Mouse (Mus musculus) fat pad, adult 2 months (tissue): Measurements from ENCODE around the gene Arap1.

ENCODE experiments used
- DNase-seq: peaks from one replicate; pipeline ENCODE4 v3.0.0-alpha.2; 2011; ENCODE audit warnings: low read depth, low spot score; ENCODE audit errors: extremely low read depth

The Arap1 gene

DNA sequence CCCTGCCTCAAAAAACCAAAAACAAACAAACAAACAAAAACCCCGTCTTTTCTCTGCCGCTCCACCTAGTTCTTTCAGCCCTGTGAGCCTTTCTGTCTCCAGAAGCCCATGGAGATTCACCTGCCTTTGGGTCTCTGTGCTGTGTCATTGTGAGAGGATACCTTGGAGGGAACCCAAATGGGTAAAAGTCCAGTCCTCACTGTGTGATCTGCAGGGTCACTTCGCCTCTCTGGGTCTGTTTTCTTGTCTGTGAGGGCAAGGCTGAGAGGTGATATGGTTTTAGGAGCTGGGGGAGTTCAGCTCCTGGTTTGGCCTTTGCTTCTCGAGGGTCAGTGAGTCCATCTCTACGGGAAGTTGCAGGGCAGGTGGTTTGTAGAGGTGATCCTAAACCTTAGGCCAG, 21.9 kb upstream of the Arap1 start:
- DNase-seq, result no peak

DNA sequence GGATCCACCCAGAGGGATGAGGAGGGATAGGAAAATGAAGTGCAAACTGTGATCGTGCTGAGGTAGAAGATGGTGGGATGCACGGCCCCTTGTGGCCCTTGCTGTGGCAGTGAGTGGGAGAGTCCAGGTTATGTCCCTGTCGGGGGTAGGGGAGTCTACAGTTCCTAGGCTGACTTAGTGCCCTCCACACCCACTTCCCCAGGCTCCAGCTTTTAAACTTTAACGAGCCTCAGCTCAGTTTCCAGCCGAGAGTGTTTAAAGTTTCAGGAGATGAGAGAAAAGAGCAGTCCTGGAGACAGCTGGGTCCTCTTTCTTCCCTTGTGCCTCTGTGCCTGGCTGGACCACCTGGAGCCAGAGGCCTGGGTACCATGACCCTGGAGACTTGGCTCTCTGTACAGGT, 20.6 kb upstream of the Arap1 start:
- no peak for DNase-seq

DNA sequence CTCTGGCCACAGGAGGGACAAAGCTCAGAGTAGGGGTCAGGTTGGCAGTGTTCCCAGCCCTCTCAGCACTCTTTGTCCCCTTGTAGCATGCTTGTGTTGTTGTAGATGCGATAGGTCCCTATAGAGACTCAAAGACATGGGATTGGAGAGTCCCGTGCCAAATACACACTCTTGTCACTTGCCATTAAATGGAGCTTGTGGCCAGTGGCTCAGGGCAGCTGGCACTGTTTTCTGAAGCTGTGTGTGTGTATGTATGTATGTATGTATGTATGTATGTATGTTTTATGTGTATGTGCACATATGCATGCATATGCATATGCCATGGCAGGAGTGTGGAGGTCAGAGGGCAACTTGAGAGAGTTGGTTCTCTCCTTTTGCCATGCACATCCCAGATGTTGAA, 20.1 kb upstream of the Arap1 start:
- no peak for DNase-seq

DNA sequence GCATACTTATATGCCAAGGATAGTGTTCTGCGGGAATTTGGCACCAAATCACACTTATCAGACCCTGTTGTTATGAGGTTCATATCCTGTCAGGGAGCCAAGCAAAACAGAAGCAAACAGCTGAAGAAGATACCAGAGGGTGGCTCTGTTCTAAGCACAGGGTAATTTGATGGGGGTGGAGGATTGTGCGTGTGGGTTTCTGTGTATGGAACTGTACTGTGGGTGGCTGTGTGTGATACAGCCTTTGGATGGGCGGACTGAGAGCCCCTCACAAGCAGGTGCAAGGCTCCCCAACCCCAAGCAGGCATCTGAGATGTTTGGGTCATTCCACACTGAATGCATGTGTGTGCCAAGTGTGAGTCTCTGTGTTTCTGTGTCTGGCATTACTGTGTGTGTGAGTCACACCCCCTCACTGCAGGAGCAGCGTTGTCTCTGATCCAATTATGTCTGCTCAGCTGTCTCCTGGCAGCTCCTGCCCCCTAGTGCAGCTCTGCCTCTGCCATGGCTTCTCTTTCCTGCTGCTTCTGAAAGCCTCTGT, 19.2 kb upstream of the Arap1 start:
- DNase-seq, result no peak

DNA sequence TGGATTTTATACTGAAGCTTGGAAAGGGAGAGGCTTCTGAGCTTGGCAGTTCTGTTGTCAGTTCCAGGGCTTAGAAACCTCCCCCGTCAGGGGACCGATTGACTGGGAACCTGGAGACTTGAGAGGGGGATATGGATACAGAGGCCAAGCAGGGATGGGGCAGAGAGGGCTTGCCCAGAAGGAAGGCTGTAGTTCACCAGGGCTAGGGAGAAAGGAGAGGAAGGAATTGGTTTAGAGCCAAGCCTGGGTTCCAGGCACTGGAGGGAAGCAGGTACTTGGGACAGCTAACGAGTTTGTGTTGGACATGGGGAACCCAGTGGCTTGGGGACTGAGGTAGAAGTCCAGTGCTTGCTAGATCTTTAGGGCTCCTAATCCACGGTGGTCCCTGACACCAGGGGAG, 18.3 kb upstream of the Arap1 start:
- no peak for DNase-seq

DNA sequence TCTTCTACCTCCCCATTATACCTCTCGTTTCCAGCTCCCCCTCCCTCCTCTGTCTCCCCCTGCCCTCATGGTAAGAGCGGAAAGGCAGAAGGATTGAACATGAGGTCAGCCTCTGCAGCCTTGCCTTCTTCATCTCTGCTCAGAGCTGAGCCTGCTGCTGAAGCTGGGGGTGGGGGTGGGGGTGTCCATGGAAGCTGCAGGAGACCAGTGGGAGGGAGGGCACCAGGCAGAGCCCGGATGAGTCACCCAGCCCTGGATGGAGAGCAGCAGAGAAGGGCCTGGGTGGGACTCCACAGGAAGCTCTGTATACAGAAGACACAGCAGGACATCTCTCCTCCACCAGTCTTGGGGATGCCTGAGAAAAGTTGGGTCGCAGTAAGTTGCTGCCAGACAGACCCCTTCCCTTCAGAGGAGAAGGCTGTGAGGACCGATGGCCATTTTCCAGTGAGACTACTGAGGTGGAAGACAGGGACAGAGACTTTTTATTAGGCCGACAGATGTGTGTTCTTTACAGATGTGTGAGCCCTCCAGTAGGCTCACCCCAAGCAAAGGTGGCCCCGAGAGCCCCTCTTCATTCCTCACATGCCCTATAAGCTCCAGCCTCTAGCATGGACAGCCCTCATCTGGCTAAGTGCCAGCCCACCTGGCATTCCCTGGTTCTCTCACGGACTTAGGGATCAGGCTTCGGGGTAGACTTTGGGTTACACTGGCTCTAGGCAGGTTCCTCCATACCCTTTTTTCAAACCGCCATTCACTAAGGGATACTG, 17.6 kb upstream of the Arap1 start:
- no peak for DNase-seq

DNA sequence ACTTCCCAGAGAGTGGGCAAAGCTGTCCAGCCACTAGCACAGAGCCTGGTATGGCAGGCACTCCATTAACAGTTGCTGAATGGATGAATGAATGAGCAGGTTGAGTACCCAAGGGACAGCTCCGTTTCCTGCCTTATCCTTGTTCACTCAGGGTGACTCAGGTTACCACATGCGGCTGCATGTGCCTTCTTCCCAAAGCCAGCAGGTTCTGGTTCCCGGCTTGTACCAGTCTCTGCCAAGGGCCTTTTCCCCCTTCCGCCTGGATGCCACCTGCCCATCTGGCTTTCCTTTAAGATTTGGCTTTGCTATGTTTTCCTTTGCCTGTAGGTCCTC, 17.1 kb upstream of the Arap1 start:
- no peak for DNase-seq

DNA sequence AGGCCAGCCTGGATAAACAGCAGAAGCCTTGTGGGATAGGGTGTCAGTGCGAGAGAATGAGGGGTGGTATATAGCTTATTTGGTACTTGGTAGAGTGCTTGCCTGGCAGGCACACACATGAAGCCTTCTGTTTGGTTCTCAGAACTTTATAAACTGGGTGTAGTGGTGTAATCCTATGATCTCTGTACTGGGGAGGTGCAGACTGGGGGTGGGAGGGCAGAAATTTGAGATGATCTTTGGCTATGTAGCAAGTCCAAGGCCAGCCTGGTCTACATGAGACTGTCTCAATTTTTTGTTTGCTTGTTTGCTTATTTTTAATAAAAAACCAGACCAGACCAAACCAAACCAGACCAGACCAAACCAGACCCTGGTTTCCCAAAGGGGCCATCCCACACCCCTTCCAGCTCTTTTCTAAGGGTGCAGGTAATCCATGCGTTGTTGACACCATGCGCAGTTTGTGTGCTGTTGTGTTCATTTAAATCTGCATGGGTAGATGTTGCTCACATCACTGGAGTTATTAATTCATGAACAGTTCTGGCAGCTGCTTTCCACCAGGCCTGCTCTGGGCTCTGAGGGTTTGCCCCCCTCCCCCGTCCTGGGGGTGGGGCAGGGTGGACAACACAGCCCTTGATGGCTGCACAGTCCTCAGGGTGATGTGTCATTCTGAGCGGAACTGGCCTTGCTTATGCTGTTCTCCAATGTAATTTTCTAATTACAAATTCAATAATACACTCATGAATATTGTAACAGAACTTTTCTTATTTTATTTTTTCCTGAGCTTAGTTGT, 15.6 kb upstream of the Arap1 start:
- no peak for DNase-seq

DNA sequence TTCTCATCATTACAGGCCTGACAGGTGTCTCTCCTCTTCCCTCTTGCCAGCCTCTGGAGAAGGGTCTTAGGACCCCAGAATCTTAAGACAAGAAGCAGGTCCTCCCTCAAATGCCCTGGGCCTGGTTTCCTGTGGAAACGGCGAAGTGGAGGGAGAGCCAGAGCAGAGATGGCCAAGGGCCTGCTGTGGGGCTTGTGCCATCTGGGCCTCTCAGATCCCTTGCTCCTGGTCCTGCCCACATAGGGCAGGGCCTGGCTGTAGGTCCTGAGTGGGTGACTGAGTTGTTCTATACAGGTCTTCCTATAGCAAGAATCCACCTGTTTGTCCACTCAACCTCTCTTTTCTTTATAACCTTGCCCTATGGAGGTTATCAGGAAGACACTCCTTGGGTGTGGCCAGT, 12.6 kb upstream of the Arap1 start:
- no peak for DNase-seq

DNA sequence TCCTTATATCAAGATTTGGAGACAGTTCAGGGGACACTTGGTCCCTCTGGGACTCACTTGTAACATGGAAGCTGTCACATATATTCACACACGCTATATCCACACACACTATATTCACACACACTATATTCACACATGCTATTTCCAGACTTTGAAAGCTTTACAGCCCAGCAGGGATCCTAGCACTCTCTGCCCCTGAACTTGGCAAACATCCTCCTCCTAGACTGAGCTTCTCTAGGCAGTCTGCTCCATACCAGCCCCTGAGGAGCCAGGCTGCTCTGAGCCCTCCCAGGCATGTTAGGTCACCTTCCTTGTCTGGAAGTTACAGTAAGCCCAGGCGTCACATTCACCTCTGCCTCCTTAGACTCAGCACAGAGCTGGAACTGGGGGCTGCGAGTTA, 11.2 kb upstream of the Arap1 start:
- no peak for DNase-seq

DNA sequence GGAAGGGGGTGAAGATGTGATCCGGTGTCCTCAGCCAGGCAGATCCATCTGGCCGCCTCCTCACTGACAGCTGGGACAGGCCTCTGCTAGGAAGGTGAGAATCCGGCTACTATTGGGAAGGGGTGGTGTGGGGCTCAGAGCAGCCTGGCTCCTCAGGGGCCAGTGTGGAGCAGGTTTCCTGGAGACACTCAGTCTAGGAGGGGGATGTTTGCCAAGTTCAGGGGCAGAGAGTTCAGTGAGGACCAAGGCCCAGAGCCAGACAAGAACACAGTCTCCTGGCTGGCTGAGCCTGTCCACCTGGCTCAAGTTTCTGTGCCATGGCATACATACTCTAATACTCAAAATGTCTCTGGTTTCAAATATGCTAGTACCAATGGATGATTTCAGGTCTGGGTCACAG, 10.5 kb upstream of the Arap1 start:
- no peak for DNase-seq

DNA sequence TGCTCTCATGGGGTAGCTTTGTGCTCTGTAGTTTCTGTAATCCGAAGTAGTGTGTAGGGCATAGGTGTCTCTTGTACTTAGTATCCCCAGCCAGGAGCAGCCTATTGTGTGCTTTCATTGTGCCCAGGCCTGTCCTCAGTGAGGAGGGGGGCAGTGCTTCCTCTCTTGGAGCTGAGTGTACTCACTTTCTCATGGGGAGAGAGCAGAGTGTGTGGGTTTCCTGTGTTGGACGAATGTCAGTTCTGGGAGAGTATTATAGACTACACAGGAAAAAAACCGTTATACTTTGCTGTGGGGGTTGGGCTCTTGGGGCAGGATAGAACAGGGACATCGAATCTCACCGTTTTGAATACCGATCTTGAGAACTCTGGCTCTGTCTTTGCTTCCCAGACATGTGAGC, 6.5 kb upstream of the Arap1 start:
- no peak for DNase-seq

DNA sequence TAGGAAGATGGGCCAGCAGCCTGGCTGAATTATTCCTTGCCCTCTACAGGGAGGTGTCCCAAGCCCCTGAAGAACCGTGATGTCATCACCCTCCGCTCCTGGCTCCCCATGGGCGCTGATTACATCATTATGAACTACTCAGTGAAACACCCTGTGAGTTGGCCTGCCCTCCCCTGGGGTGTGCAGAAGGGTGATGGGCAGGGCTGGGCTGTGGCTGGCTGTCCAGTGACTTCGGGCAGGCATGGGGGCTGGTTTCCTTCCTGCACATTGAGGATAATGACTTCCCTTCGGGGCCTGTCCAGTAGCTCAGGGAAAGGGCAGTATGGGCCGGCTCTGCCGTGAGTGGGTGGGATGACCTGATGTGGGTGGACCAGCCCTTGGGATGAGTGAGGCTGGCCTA, 4.7 kb upstream of the Arap1 start:
- DNase-seq, result no peak

DNA sequence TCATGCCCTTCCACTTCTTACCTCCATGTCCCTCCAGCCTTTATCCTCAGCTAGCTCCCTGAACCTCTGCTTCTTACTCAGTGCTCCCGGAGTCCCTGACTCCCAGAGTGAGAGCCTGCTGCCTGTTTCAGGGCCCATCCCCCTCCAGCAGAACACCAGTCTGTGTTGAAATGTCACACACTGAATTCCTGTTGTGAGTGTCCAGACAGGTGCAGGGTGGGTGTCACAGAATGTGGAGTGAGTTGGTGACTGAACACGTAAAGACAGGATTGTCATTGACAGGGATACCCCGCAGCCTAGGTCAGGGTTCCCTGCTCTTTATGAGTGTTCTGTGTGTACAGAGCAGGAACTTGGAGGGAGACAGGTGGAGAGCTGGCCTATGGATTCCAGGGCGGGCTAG, 3.0 kb upstream of the Arap1 start:
- no peak for DNase-seq

DNA sequence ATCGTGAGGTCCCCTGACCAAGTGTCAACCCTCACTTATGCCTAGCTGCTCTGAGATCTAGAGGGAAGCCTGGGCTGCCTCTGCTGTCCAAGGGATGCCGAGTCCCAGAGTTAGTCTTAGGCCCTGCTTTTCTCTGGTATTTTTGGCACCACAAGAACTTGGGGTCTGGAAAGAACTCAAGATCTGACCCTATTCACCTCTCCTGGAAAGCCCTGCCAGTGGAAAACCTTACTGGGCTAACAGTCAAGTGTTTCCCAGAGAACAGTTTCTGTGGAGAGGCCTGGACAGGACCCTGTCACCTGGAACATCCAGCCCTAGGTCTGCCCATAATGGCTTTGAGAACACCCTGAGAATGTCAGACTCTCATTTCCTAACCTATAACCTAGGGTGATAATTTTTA, 876 bp upstream of the Arap1 start:
- DNase-seq, result no peak

DNA sequence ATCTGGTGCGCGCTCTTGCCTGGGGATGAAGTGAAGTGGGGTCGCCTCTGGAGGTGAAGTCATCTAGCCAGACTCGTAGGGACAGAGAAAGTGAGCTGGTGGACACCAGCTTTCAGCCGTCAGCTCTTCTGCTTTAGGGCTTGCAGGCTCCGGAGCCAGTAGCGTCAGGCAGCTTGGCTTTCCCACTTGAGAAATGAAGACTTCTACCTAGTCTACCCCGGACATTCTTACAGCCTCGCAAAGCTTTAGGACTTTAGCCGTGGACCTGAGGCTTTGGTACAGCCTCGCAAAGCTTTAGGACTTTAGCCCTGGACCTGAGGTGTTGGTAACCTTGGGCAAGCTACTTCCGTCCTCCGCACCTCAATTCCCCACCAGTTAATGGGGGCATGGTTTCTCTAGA, 445 bp downstream of the Arap1 start:
- DNase-seq, result no peak

DNA sequence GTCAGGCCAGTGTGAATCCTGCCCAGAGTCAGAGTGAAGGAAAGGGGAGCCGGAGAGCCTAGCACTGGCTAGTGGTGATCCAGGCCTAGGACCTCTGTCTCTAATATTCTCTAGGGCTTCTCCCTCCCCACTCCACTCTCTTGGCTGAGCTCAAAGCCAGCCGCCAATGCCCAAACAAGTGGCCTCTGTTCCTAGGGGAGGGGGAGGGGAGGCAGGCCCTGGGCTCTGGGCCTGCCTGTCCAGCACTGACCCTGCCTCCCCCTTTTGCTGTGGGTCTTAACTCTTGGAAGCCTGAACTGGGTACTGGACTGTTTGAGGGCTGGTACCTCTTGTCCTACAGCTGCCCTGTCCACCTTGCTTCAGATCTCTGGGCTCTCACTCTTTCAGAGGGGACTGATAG, 2.0 kb downstream of the Arap1 start:
- DNase-seq, result no peak

DNA sequence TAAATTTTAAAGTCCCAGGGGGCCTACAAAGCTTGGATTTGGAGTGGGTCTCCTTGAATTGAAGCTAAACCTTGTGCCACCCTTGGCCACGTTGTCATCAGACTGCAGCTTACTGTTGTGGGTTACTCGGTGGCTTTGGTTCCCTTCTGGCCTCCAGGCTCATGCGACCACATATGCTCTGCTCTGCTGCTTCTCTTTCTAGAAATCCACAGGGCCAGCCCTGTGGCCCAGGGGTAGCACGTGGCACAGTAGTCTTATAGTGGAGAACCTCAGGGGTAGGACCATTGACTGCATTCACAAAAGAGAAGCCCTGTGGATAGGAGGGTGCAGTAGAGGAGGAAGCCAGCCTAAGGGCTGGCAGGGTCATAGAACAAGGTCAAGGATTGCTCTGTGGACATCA, 4.5 kb downstream of the Arap1 start:
- no peak for DNase-seq

DNA sequence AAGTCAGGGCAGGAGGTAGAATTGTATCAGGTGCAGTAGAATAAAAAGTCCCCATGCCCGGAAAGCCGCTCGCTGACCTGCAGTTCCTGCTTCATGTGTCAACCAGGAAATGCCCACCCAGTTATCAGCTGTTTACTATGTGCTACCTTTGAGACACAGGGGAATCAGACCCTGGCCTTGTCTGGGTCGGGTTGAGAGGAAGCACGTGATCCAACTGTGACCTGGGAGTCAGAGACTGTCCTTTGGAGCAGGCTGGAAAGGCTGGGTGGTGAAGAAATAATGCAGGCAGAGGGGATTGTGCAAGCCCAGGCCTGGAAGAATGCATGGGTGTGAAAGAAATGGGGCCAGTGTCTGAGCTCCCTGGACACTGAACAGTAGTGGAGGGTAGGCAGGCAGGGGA, 6.6 kb downstream of the Arap1 start:
- no peak for DNase-seq

DNA sequence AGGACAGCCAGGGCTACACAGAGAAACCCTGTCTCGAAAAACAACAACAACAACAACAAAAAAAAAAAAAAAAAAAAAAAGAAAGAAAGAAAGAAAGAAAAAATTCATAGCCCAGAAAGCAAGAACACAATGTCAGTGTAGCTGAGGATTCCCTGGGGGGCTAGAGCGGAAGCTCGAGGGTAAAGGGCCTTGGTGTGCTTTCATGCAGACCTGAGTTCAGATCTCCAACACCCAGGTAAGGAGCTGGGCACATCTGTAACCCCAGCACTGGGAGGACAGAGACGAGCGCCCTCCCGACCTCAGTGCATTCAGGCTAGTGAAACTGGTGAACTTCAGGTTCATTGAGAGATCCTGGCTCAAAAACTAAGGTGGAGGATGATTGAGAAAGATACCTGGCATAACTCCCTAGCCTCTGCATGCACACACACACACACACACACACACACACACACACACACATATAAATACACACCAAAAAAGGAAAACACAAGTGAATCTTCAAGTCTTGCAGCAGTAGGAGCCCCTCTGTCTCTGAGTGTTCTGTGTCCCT, 7.8 kb downstream of the Arap1 start:
- no peak for DNase-seq

DNA sequence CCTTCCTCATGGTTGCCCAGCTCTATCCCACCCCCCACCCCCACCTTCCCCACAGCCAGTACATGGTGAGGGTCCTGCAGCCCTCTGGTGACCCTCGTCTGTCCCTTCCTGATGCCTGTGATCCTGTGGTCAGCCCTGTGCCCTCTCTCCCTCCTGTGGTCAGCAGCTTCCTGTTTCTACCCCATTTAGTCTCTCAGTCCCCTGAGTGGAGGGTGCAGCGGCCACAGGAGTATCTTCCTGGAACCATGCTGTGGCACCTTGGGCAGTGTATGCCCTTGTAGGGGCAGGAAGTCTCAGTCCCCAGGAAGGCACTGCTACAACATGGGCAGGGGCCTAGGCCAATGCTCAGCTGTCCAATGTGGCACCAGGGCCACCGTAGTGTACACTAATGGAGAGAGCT, 9.0 kb downstream of the Arap1 start:
- DNase-seq, result no peak

DNA sequence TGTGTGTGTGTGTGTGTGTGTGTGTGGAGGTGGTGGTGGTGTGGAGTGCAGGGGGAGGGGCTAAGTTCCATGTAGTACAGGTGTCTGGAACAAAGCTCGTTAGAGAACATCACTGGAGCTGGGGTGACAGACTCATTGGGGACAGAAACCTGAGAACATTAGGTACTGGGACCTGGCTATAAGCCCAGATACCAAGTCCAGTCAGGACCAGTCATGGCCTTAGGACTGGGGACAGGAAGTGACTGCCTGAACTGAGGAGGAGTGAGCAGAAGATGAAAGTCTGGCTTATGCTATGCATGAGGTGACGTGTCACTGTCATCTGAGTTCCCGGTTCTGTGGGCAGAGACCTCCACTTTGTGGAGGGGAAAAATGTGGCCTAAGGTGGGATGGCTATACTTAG, 12.5 kb downstream of the Arap1 start:
- DNase-seq, result no peak
